Mouse (Mus musculus): ENCODE results near the gene Gtpbp3. TPM values are rescaled to one million over a fixed set of nuclear protein-coding genes. Genes with fewer than 3 reads are reported as not detected.

Gene Gtpbp3
- polyA plus RNA-seq, 1 experiment from 2014 or later = 15.4 TPM

- under 1% methylated on average over 55 of the region's 55 CpGs for WGBS
- peaks cover 24% of the 10 kb centered on the region for H3K36me3 ChIP-seq
- H3K27me3 ChIP-seq (replicated peaks) = peaks cover 6% of the 10 kb centered on the region
- H3K4me2 ChIP-seq = peak within 1 kb of the TSS; percentile 85
- H3K4me1 ChIP-seq = peaks cover 20% of the 10 kb centered on the region
- no peaks in the 10 kb centered on the region for H3K9me3 ChIP-seq (replicated peaks)
- H3K9ac ChIP-seq (replicated peaks) = peak within 1 kb of the TSS; percentile 87
- peak; percentile 96 for ATAC-seq (ENCODE audit: low FRiP score)
- H3K27ac ChIP-seq (replicated peaks) = peak within 1 kb of the TSS; percentile 77
- H3K4me3 ChIP-seq (replicated peaks) = peak within 1 kb of the TSS; percentile 94
Observed at GRCm38 (mm10) chr8:71542632-71543343, 54.9 kb downstream of the Gtpbp3 start, which contains the start of gene Mvb12a. Mvb12a (plus strand) TSS chr8:71542922.

GRCm38 (mm10) chr8:71543755-71544154 is 55.9 kb downstream of the Gtpbp3 start:
- 85% methylated on average over 9 of the region's 9 CpGs for WGBS
- H3K4me1 ChIP-seq = peaks cover 17% of the 10 kb centered on the region
- peak overlapping the region; percentile 85 for H3K4me2 ChIP-seq
- H3K36me3 ChIP-seq = peaks cover 33% of the 10 kb centered on the region
- H3K4me3 ChIP-seq (replicated peaks) = peak overlapping the region; percentile 94
- H3K9me3 ChIP-seq (replicated peaks) = no peaks in the 10 kb centered on the region
- no peak for ATAC-seq (ENCODE audit: low FRiP score)
- H3K27me3 ChIP-seq (replicated peaks) = 0 out of 2 replicates have a peak, but pooled peaks cover 4% of the 10 kb centered on the region
- H3K27ac ChIP-seq (replicated peaks) = no peak overlapping the region
- peak overlapping the region; percentile 87 for H3K9ac ChIP-seq (replicated peaks)

- 93% methylated on average over 11 of the region's 11 CpGs for WGBS
- ATAC-seq (ENCODE audit: low FRiP score) = no peak
- no peak overlapping the region for H3K4me2 ChIP-seq
- no peak overlapping the region for H3K4me3 ChIP-seq (replicated peaks)
- H3K9ac ChIP-seq (replicated peaks) = no peak overlapping the region
- H3K9me3 ChIP-seq (replicated peaks) = no peaks in the 10 kb centered on the region
- H3K27me3 ChIP-seq (replicated peaks) = 0 out of 2 replicates have a peak, but pooled peaks cover 4% of the 10 kb centered on the region
- H3K36me3 ChIP-seq = peaks cover 33% of the 10 kb centered on the region
- H3K27ac ChIP-seq (replicated peaks) = no peak overlapping the region
- H3K4me1 ChIP-seq = peaks cover 17% of the 10 kb centered on the region
Observed at GRCm38 (mm10) chr8:71545053-71545452, 57.1 kb downstream of the Gtpbp3 start.

DNA sequence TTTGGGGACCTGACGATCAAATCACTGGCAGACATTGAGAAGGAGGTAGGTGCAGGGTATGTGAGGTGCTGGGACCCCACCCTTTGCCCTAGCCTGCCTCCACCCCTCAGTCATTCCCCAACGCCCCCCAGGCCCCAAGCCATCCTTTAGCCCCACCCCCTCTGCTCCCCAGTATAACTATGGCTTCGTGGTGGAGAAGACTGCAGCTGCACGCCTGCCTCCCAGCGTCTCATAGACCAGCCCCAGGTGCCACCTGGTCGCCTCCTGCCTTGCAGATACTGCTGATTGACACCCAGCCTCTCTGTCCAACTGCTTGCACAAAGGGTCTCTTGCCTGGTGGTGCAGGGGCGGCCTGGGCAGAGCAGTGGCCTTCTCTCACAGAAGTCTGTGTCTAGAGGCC is 59.7 kb downstream of the Gtpbp3 start:
- no peaks in the 10 kb centered on the region for H3K27me3 ChIP-seq (replicated peaks)
- no peaks in the 10 kb centered on the region for H3K9me3 ChIP-seq (replicated peaks)
- H3K4me1 ChIP-seq = peaks cover 17% of the 10 kb centered on the region
- ATAC-seq (ENCODE audit: low FRiP score) = no peak
- 87% methylated on average over 7 of the region's 7 CpGs for WGBS
- H3K27ac ChIP-seq (replicated peaks) = no peak overlapping the region
- no peak overlapping the region for H3K4me3 ChIP-seq (replicated peaks)
- no peak overlapping the region for H3K4me2 ChIP-seq
- peaks cover 33% of the 10 kb centered on the region for H3K36me3 ChIP-seq
- no peak overlapping the region for H3K9ac ChIP-seq (replicated peaks)

Other genes starting within 250 kb of the Gtpbp3 start
- 14.9 and 16.0 TPM in 2 replicates for gene Myo9b, start 215.4 kb upstream of the Gtpbp3 start, polyA plus RNA-seq (2015; fragmentation: Nextera tagmentation; extraction: Ambion mirVana)
- 68.5 and 72.0 TPM in 2 replicates for gene Haus8, start 215.2 kb upstream of the Gtpbp3 start, polyA plus RNA-seq (2015; fragmentation: Nextera tagmentation; extraction: Ambion mirVana)
- 121 and 122 TPM in 2 replicates for gene Use1, start 121.3 kb upstream of the Gtpbp3 start, polyA plus RNA-seq (2015; fragmentation: Nextera tagmentation; extraction: Ambion mirVana)
- gene Ocel1, start 116.8 kb upstream of the Gtpbp3 start, polyA plus RNA-seq (2015; fragmentation: Nextera tagmentation; extraction: Ambion mirVana) = 5.6 and 9.2 TPM in 2 replicates
- gene Nr2f6, start 106.1 kb upstream of the Gtpbp3 start, polyA plus RNA-seq (2015; fragmentation: Nextera tagmentation; extraction: Ambion mirVana) = 28.6 and 34.9 TPM in 2 replicates
- gene Ushbp1, start 92.3 kb upstream of the Gtpbp3 start, polyA plus RNA-seq (2015; fragmentation: Nextera tagmentation; extraction: Ambion mirVana) = 7.0 and 9.8 TPM in 2 replicates
- gene Babam1, start 91.2 kb upstream of the Gtpbp3 start, polyA plus RNA-seq (2015; fragmentation: Nextera tagmentation; extraction: Ambion mirVana) = 96.0 and 96.1 TPM in 2 replicates
- 7.0 and 16.4 TPM in 2 replicates for gene Ankle1, start 82.1 kb upstream of the Gtpbp3 start, polyA plus RNA-seq (2015; fragmentation: Nextera tagmentation; extraction: Ambion mirVana)
- 160 and 192 TPM in 2 replicates for gene Abhd8, start 24.4 kb upstream of the Gtpbp3 start, polyA plus RNA-seq (2015; fragmentation: Nextera tagmentation; extraction: Ambion mirVana)
- gene Mrpl34, start 23.1 kb upstream of the Gtpbp3 start, polyA plus RNA-seq (2015; fragmentation: Nextera tagmentation; extraction: Ambion mirVana) = 181 and 182 TPM in 2 replicates
- gene Dda1, start 18.9 kb upstream of the Gtpbp3 start, polyA plus RNA-seq (2015; fragmentation: Nextera tagmentation; extraction: Ambion mirVana) = 223 and 252 TPM in 2 replicates
- 5.7 and 6.8 TPM in 2 replicates for gene Ano8, start 2.1 kb upstream of the Gtpbp3 start, polyA plus RNA-seq (2015; fragmentation: Nextera tagmentation; extraction: Ambion mirVana)
- 9.5 and 21.1 TPM in 2 replicates for gene Plvap, start 23.6 kb downstream of the Gtpbp3 start, polyA plus RNA-seq (2015; fragmentation: Nextera tagmentation; extraction: Ambion mirVana)
- gene Ccdc194, start 37.6 kb downstream of the Gtpbp3 start, polyA plus RNA-seq (2015; fragmentation: Nextera tagmentation; extraction: Ambion mirVana) = 0.13 TPM in 2 replicates
- gene Bst2, start 49.4 kb downstream of the Gtpbp3 start, polyA plus RNA-seq (2015; fragmentation: Nextera tagmentation; extraction: Ambion mirVana) = 16.1 and 35.7 TPM in 2 replicates
- 71.3 and 72.0 TPM in 2 replicates for gene Mvb12a, start 54.8 kb downstream of the Gtpbp3 start, polyA plus RNA-seq (2015; fragmentation: Nextera tagmentation; extraction: Ambion mirVana)
- 0.15 and 0.95 TPM in 2 replicates for gene Tmem221, start 70.8 kb downstream of the Gtpbp3 start, polyA plus RNA-seq (2015; fragmentation: Nextera tagmentation; extraction: Ambion mirVana)
- 0.15 TPM in 1 of 2 replicates, not detected in the other for gene Nxnl1, start 78.5 kb downstream of the Gtpbp3 start, polyA plus RNA-seq (2015; fragmentation: Nextera tagmentation; extraction: Ambion mirVana)
- gene Slc27a1, start 80.8 kb downstream of the Gtpbp3 start, polyA plus RNA-seq (2015; fragmentation: Nextera tagmentation; extraction: Ambion mirVana) = 83.0 and 85.9 TPM in 2 replicates
- gene Pgls, start 104.1 kb downstream of the Gtpbp3 start, polyA plus RNA-seq (2015; fragmentation: Nextera tagmentation; extraction: Ambion mirVana) = 223 and 232 TPM in 2 replicates
- gene Fam129c, start 109.5 kb downstream of the Gtpbp3 start, polyA plus RNA-seq (2015; fragmentation: Nextera tagmentation; extraction: Ambion mirVana) = 8.4 and 10.2 TPM in 2 replicates
- gene Colgalt1, start 122.9 kb downstream of the Gtpbp3 start, polyA plus RNA-seq (2015; fragmentation: Nextera tagmentation; extraction: Ambion mirVana) = 73.4 and 76.9 TPM in 2 replicates
- gene Unc13a, start 183.7 kb downstream of the Gtpbp3 start, polyA plus RNA-seq (2015; fragmentation: Nextera tagmentation; extraction: Ambion mirVana) = 18.1 and 22.2 TPM in 2 replicates
- gene Jak3, start 188.2 kb downstream of the Gtpbp3 start, polyA plus RNA-seq (2015; fragmentation: Nextera tagmentation; extraction: Ambion mirVana) = 7.4 and 11.5 TPM in 2 replicates
- gene Insl3, start 201.1 kb downstream of the Gtpbp3 start, polyA plus RNA-seq (2015; fragmentation: Nextera tagmentation; extraction: Ambion mirVana) = 1.4 and 2.8 TPM in 2 replicates
- gene B3gnt3, start 213.7 kb downstream of the Gtpbp3 start, polyA plus RNA-seq (2015; fragmentation: Nextera tagmentation; extraction: Ambion mirVana) = 0.56 and 1.3 TPM in 2 replicates
- gene Fcho1, start 237.6 kb downstream of the Gtpbp3 start, polyA plus RNA-seq (2015; fragmentation: Nextera tagmentation; extraction: Ambion mirVana) = 81.2 and 85.0 TPM in 2 replicates